Mouse (Mus musculus) CH12.LX (cell line): ENCODE measurements at regions not wholly inside any gene's neighbourhood (a gene's known extent, or its start where the extent isn't known, plus 50 kb on each side); places are given as distances from the start of the nearest gene placed in this dataset.

ENCODE experiments used
- CTCF ChIP-seq, 2 experiments: IDR thresholded peaks in 1 of 2; conservative IDR thresholded peaks in 1 of 2; 2 replicates each; pipeline ENCODE4 v1.5.1; 2011 to 2012; ENCODE audit warnings: low read depth in 2 of 2, low read length in 2 of 2, improper control_type of control experiment in 1 of 2, inconsistent platforms in 1 of 2, mild to moderate bottlenecking in 1 of 2, moderate library complexity in 1 of 2
- E2F4 ChIP-seq: IDR thresholded peaks from 2 replicates; pipeline ENCODE4 v1.6.1; 2011; ENCODE audit warnings: low read depth, low read length, improper control_type of control experiment; ENCODE audit not compliant: insufficient replicate concordance
- EP300 ChIP-seq: IDR thresholded peaks from 2 replicates; pipeline ENCODE4 v1.6.1; 2011; ENCODE audit warnings: low read length, improper control_type of control experiment
- MAX ChIP-seq: IDR thresholded peaks from 2 replicates; pipeline ENCODE4 v1.6.1; 2011; ENCODE audit warnings: low read length, improper control_type of control experiment
- NELFE ChIP-seq: IDR thresholded peaks from 2 replicates; pipeline ENCODE4 v1.6.1; 2011; ENCODE audit warnings: low read depth, low read length, improper control_type of control experiment
- PAX5 ChIP-seq: IDR thresholded peaks from 2 replicates; pipeline ENCODE4 v1.6.1; 2012; ENCODE audit warnings: low read length, inconsistent platforms, mixed read lengths
- POLR2A ChIP-seq: IDR thresholded peaks from 2 replicates; pipeline ENCODE4 v1.6.1; 2011; ENCODE audit warnings: low read depth, mild to moderate bottlenecking, improper control_type of control experiment, low read length
- POLR2AphosphoS2 ChIP-seq: IDR thresholded peaks from 2 replicates; pipeline ENCODE4 v1.6.1; 2011; ENCODE audit warnings: low read depth, low read length, improper control_type of control experiment
- ZC3H11A ChIP-seq: IDR thresholded peaks from 2 replicates; pipeline ENCODE4 v1.6.1; 2012; ENCODE audit warnings: low read depth, mild to moderate bottlenecking, inconsistent platforms, low read length, improper control_type of control experiment
- ZKSCAN1 ChIP-seq: IDR thresholded peaks from 2 replicates; pipeline ENCODE4 v1.6.1; 2012; ENCODE audit warnings: low read depth, inconsistent platforms, low read length, improper control_type of control experiment, borderline replicate concordance
- ZMIZ1 ChIP-seq: IDR thresholded peaks from 2 replicates; pipeline ENCODE4 v1.6.1; 2012; ENCODE audit warnings: low read depth, mild to moderate bottlenecking, inconsistent platforms, low read length, improper control_type of control experiment

GRCm38 (mm10) chrX:99325460-99325859, 145.6 kb downstream of the Pja1 start:
- TF ChIP-seq ZC3H11A (no peak), ZMIZ1 (no peak), POLR2A (no peak), E2F4 (no peak), EP300 (no peak), CTCF (conservative IDR thresholded peaks at IDR 0.05 in 1 of 2, IDR thresholded peaks at IDR 0.05 in 1 of 2; ENCODE audit: low read depth in 2 of 2, low read length in 2 of 2) (no peak), NELFE (no peak), ZKSCAN1 (no peak), MAX (no peak), POLR2AphosphoS2 (no peak), PAX5 (no peak)
